Mouse (Mus musculus) lung, adult 2 months (tissue): ENCODE data around the gene Cript.

Experiments used
- CTCF ChIP-seq: fragments of 200-500 bp; IDR thresholded peaks from 2 replicates; pipeline ENCODE4 v1.5.1; 2011; ENCODE audit warnings: mild to moderate bottlenecking, low read length, control low read depth; ENCODE audit not compliant: insufficient read depth
- POLR2A ChIP-seq: fragments of 200-500 bp; IDR thresholded peaks from 2 replicates; pipeline ENCODE4 v1.6.1; 2011; ENCODE audit warnings: low read depth, mild to moderate bottlenecking, control low read depth, low read length, borderline replicate concordance; ENCODE audit errors: extremely low read depth

DNA sequence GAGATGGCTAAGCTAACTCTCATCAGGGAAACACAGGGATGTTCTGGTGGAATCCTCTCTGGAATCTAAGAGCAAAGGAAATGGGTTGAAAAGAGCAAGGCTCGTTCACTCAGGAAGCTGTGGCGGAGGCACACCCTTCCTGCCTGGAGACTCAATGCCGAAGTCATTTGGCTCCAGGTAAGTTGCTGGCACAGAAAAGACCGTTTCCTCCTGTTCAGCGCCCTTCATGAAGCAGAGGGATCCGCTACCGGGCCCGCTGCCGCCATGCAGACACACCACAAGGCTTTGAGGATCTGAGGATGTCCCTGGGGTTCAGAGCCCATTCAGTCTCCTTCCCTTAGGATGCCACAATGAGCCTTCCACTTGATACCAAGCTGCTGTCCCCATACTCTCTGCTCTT, 37.3 kb downstream of the Cript start:
- TF ChIP-seq CTCF (no peak), POLR2A (no peak)
